Mouse (Mus musculus): ENCODE data around the gene Nlgn2.

Gene Nlgn2

GRCm38 (mm10) chr11:69797924-69798323, 39.7 kb downstream of the Nlgn2 start:
- CTCF ChIA-PET = interaction anchor here (0.6 kb wide), 1 partner anchor 133 kb away, joined by 3 read pairs; no protein-coding TSS in a partner anchor

DNA sequence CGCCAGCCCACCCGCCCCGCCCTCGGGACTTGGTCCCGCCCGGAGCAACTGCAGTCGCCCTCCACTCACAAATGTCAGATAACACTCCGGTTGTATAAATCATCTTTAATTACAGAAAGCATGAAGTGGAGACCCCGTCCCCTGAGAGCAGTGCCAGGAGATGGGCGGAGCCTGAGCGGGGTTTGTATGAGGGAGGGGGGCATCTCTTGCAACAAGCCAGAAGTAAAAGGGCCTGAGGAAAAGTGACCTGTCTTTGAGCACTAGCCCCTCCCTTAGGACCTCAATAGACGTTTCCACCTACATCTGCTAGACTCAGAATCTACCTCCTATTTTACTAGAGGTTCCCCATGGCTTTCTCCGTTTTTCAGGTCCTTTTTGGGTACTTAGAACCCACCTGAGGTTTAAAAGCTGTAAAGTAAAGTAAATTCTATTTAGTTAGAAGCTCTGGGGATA, 41.6 kb downstream of the Nlgn2 start:
- CTCF ChIA-PET = interaction anchor here (1.2 kb wide), 1 partner anchor 114 kb away, joined by 3 read pairs; the partner anchor contains the start of gene Senp3

- CTCF ChIA-PET = no interaction called here
These were observed 42.2 kb downstream of the Nlgn2 start, which contains the start of gene Chrnb1 for GRCm38 (mm10) chr11:69795168-69795982. Chrnb1 (minus strand) TSS chr11:69795943.

DNA sequence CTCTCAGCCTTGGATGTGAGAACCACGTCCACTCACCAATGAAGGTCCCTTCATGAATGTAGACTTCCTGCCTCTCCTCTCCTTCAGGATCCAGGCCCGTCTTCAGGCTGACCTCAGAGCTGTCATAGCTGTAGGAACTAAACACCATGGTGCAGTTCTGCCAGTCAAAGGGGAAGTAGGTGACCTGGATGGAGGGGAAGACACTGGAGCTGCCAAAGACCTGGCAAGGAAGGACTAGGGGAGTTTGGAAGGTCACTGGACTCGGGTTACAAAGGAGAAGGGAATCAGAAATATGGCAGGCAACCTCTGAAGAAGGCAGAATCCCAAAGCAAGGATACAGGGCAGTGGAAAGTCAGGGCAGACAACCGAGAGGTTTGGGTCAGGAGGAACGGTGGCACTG, 44.2 kb downstream of the Nlgn2 start:
- CTCF ChIA-PET = interaction anchor here (0.6 to 0.7 kb wide), 2 partner anchors 26 to 142 kb away, joined by 3 read pairs; no protein-coding TSS in a partner anchor

- CTCF ChIA-PET = no interaction called here
These were observed 46.2 kb downstream of the Nlgn2 start for GRCm38 (mm10) chr11:69791420-69791819.

GRCm38 (mm10) chr11:69789431-69789830, 48.2 kb downstream of the Nlgn2 start:
- CTCF ChIA-PET = no interaction called here

GRCm38 (mm10) chr11:69787306-69787705, 50.3 kb downstream of the Nlgn2 start:
- CTCF ChIA-PET = interaction anchor here (0.6 kb wide), 1 partner anchor 979 kb away, joined by 4 read pairs; no protein-coding TSS in a partner anchor

- CTCF ChIA-PET = no interaction called here
These were observed 52.8 kb downstream of the Nlgn2 start for GRCm38 (mm10) chr11:69784793-69785272.

- CTCF ChIA-PET = interaction anchor here (0.9 kb wide), 1 partner anchor 12 kb away, joined by 3 read pairs; no protein-coding TSS in a partner anchor
These were observed 55.8 kb downstream of the Nlgn2 start for GRCm38 (mm10) chr11:69781828-69782227.

GRCm38 (mm10) chr11:69778985-69779384, 58.6 kb downstream of the Nlgn2 start:
- CTCF ChIA-PET = no interaction called here

DNA sequence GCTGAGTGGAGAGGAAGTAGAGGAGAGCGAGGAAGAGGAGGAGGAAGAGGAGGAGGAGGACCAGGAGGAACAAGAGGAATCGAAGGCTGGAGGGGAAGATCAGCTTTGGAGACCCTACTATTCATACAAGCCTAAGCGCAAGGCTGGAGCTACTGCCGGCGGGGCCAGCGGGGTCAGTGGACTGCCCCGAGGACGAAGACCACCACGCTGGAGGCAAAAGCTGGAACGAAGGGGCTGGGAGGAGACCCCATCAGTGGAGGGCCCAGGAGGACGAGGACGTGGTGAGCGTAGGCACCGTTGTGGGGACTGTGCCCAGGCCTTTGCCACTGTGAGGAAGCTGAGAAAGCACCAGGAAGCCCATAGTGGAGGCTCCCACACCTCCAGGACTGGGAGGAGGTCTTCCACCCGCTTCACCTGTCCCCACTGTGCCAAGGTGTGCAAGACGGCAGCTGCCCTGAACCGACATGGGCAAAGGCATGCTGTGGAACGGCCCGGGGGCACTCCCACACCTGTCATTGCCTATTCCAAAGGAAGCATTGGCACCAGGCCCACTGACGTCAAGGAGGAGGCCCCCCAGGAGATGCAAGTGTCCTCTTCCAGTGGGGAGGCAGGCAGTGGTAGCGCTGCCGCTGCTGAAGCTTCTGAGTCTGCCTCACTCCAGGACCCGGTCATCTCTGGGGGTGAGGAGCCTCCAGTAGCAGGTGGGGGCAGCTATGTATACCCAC, 59.2 kb downstream of the Nlgn2 start:
- CTCF ChIA-PET = no interaction called here

- CTCF ChIA-PET = no interaction called here
These were observed 59.9 kb downstream of the Nlgn2 start for GRCm38 (mm10) chr11:69777504-69778257.

DNA sequence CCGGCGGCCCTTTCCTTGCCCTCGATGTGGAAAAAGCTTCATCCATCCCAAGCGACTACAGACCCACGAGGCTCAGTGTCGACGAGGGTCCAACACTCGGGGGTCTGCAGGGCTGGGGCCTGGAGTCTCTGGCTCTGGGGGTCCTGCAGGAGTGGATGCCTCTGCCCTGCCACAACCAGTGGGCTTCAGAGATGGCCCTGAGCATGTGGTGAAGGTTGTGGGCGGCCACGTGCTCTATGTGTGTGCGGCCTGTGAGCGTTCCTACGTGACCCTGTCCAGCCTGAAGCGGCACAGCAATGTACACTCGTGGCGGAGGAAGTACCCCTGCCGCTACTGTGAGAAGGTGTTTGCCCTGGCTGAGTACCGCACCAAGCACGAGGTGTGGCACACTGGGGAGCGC, 61.1 kb downstream of the Nlgn2 start:
- CTCF ChIA-PET = no interaction called here

DNA sequence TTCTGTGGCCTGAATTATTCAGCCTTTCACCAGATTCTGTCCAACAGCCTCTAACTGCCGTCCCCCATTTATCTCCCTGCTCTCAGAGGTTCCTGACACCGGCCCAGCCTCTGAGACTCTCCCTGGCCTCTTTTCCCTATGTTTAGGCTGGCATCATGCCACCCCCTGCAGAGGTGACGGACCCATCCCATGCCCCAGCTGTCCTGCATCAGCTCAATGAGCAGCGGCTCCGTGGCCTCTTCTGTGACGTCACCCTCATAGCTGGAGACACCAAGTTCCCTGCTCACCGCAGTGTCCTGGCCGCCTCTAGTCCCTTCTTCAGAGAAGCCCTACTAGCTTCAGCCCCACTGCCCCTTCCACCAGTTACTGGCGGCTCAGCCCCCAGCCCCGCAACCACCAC, 61.9 kb downstream of the Nlgn2 start:
- CTCF ChIA-PET = interaction anchor here (0.6 kb wide), 1 partner anchor 95 kb away, joined by 4 read pairs; no protein-coding TSS in a partner anchor

DNA sequence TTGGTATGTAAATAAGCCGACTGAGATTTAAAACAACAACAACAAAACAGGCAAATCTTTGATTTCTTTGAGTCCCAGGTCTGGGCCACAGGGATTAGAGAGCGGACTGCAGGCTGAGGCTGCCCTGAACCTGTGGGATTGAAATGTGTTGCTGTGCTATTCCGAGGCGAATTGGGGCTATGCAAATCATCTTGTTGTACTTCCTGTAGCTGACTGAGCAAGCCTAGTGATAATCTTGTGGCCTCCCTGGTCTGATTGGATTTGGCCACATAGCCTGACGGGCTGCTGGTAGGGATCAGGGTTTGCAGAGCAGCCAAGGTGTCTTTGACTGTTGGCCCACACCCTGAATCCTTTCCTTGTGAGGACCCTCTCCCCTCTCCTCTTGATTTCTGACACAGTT, 62.6 kb downstream of the Nlgn2 start:
- CTCF ChIA-PET = interaction anchor here (1.2 kb wide), 1 partner anchor 27 kb away, joined by 3 read pairs; the partner anchor contains the start of gene Fgf11

Measured in spleen, embryonic (tissue).